ENCODE assay signal across 11 mouse cellular contexts in genomic region chr5:118666437-118667207, GRCm38 (mm10).
DNase-seq lines count a peak whose midpoint lies in the region; ATAC-seq and TF ChIP-seq lines count a peak whose summit lies in the region.
"Had no signal": no experiment of that assay in that cellular context is flagged by ENCODE, and none has a peak within 500 bp of the region (broad histone marks: within the 10 kb centered on the region; RNA-seq: fewer than 3 reads in every experiment).

No protein-coding gene starts in this region.

- TF ChIP-seq POLR2A in heart, adult 2 months (IDR thresholded peaks at IDR 0.05; ENCODE audit: insufficient read depth, low read depth, low read length), result no peak

- ATAC-seq in heart, embryonic 16.5 days (replicated peaks; ENCODE audit: extremely low read depth, insufficient read depth, low FRiP score), result peak; percentile 61
- ATAC-seq in midbrain, embryonic 15.5 days (replicated peaks), result peak; percentile 76

- no peaks in the 10 kb centered on the region for H3K36me3 ChIP-seq in heart, adult 2 months (ENCODE audit: control insufficient read depth, insufficient read depth, low read length)
- H3K36me3 ChIP-seq in heart, embryonic 16.5 days (ENCODE audit: control insufficient read depth, insufficient read depth), result no peaks in the 10 kb centered on the region
- H3K36me3 ChIP-seq in midbrain, embryonic 15.5 days (replicated peaks), result no peaks in the 10 kb centered on the region

- H3K27ac ChIP-seq in heart, adult 2 months, result no peak overlapping the region
- H3K27ac ChIP-seq in heart, embryonic 16.5 days (ENCODE audit: low read length), result peak overlapping the region; percentile 47
- peak overlapping the region; percentile 72 for H3K27ac ChIP-seq in midbrain, embryonic 15.5 days

- H3K4me3 ChIP-seq in heart, adult 2 months, result no peak overlapping the region
- peak overlapping the region; percentile 31 for H3K4me3 ChIP-seq in heart, embryonic 16.5 days (ENCODE audit: low read length)
- H3K4me3 ChIP-seq in midbrain, embryonic 15.5 days, result peak overlapping the region; percentile 16
- H3K4me3 ChIP-seq: erythroblast, embryonic 14.5 days had no signal

- H3K4me1 ChIP-seq in heart, adult 2 months (ENCODE audit: control insufficient read depth, insufficient read depth, low read length), result peaks cover 5% of the 10 kb centered on the region
- peaks cover 29% of the 10 kb centered on the region for H3K4me1 ChIP-seq in heart, embryonic 16.5 days (ENCODE audit: control insufficient read depth, insufficient read depth, low read length)
- peaks cover 48% of the 10 kb centered on the region for H3K4me1 ChIP-seq in midbrain, embryonic 15.5 days

- H3K9me3 ChIP-seq in heart, embryonic 16.5 days (replicated peaks; ENCODE audit: control insufficient read depth, low read length), result no peaks in the 10 kb centered on the region
- H3K9me3 ChIP-seq in midbrain, embryonic 15.5 days, result no peaks in the 10 kb centered on the region

- no peaks in the 10 kb centered on the region for H3K27me3 ChIP-seq in heart, adult 2 months (ENCODE audit: control insufficient read depth, insufficient read depth, low read length)
- no peaks in the 10 kb centered on the region for H3K27me3 ChIP-seq in heart, embryonic 16.5 days (ENCODE audit: control insufficient read depth, insufficient read depth, low read length)
- no peaks in the 10 kb centered on the region for H3K27me3 ChIP-seq in midbrain, embryonic 15.5 days (replicated peaks)

- intact Hi-C loops in heart, adult 2 months (cut with DNase I), result no loop called here
- intact Hi-C loops in heart, postnatal 36 days (cut with DNase I), result no loop called here

- DNase-seq in heart, adult 2 months, result no peak
- DNase-seq in heart, postnatal 36 days, result no peak
- DNase-seq in embryo, embryonic 10 days (ENCODE audit: low spot score), result peak; percentile 86
- no peak for DNase-seq in frontal cortex, postnatal 10 days (ENCODE audit: low spot score in 2 of 2)
- no peak for DNase-seq in spleen, postnatal 36 days (ENCODE audit: low spot score in 2 of 2)
- DNase-seq in adrenal gland, postnatal 25 days, result no peak
- DNase-seq: adrenal gland, postnatal 14 days; layer of hippocampus, adult 9-11 months had no signal

- 54% methylated on average over 25 of the region's 25 CpGs for WGBS in heart, adult 2 months
- 43% methylated on average over 25 of the region's 25 CpGs for WGBS in heart, embryonic 16.5 days
- WGBS in midbrain, embryonic 15.5 days, result 19% methylated on average over 25 of the region's 25 CpGs

- TF ChIP-seq EP300 in heart, adult 2 months (IDR thresholded peaks at IDR 0.05; ENCODE audit: insufficient read depth, low read depth, low read length), result no peak

- H3K4me2 ChIP-seq in heart, embryonic 16.5 days (ENCODE audit: low read depth, low read length), result peak overlapping the region; percentile 56
- peak overlapping the region; percentile 44 for H3K4me2 ChIP-seq in midbrain, embryonic 15.5 days

- H3K79me2 ChIP-seq in heart, adult 2 months (replicated peaks; ENCODE audit: control insufficient read depth, insufficient read depth, low read length), result peaks cover 8% of the 10 kb centered on the region

- H3K9ac ChIP-seq in heart, adult 2 months (ENCODE audit: low read depth, low read length), result no peak overlapping the region
- H3K9ac ChIP-seq in heart, embryonic 16.5 days (ENCODE audit: low read length), result peak overlapping the region; percentile 27
- no peak overlapping the region for H3K9ac ChIP-seq in midbrain, embryonic 15.5 days

- peak; percentile 32 for TF ChIP-seq CTCF in heart, adult 2 months (IDR thresholded peaks at IDR 0.05)
